Mouse (Mus musculus) thymus, adult 2 months (tissue): ENCODE data around the gene Ssr1. TPM values are rescaled to one million over a fixed set of nuclear protein-coding genes. Genes with fewer than 3 reads are reported as not detected.

Experiments
- DNase-seq: peaks from one replicate; pipeline ENCODE4 v3.0.0; 2021
- H3K27ac ChIP-seq: fragments of 200-500 bp; 2 replicates; pipeline ENCODE4 v1.5.1; 2012; ENCODE audit warnings: low read length, control low read depth; ENCODE audit not compliant: control insufficient read depth, insufficient read depth
- H3K27me3 ChIP-seq: fragments of 200-500 bp; 2 replicates; pipeline ENCODE4 v1.6.1; 2012; ENCODE audit warnings: mild to moderate bottlenecking, low read length, moderate library complexity, mixed read lengths; ENCODE audit not compliant: control insufficient read depth, insufficient read depth
- H3K36me3 ChIP-seq: fragments of 200-500 bp; 2 replicates; pipeline ENCODE4 v1.6.1; 2012; ENCODE audit warnings: mild to moderate bottlenecking, low read length, moderate library complexity; ENCODE audit not compliant: control insufficient read depth, insufficient read depth
- H3K4me1 ChIP-seq: fragments of 200-500 bp; replicated peaks from 2 replicates; pipeline ENCODE4 v1.6.1; 2012; ENCODE audit warnings: low read length; ENCODE audit not compliant: control insufficient read depth, insufficient read depth
- H3K4me3 ChIP-seq: fragments of 200-500 bp; 2 replicates; pipeline ENCODE4 v1.5.1; 2012; ENCODE audit warnings: mild to moderate bottlenecking, low read length, control low read depth, moderate library complexity; ENCODE audit not compliant: control insufficient read depth, insufficient read depth
- CTCF ChIP-seq: fragments of 200-500 bp; IDR thresholded peaks from 2 replicates; pipeline ENCODE4 v1.5.1; 2012; ENCODE audit warnings: mild to moderate bottlenecking, control low read depth, low read length, moderate library complexity, borderline replicate concordance; ENCODE audit not compliant: control insufficient read depth, poor library complexity, insufficient read depth; ENCODE audit errors: extremely low read depth
- POLR2A ChIP-seq: fragments of 200-500 bp; IDR thresholded peaks from 2 replicates; pipeline ENCODE4 v1.6.1; 2012; ENCODE audit warnings: mild to moderate bottlenecking, low read length, control low read depth, moderate library complexity; ENCODE audit not compliant: control insufficient read depth, poor library complexity, insufficient read depth; ENCODE audit errors: extremely low read depth
- WGBS: fragments of 180-500 bp; shearing (Covaris S2); methylation state at CpG from one replicate; pipeline ENCODE4 v1.1.7; 2018; 5-methylcytosine and 5-hydroxymethylcytosine counted together
- polyA plus RNA-seq: library from polyadenylated mRNA; depleted of rRNA; stranded (reverse); fragments of >200 nt; gene quantifications from 2 replicates; pipeline ENCODE4 v1.2.3, GENCODE M21; 2012

The Ssr1 gene
- polyA plus RNA-seq, 1 experiment: 7.2 TPM

DNA sequence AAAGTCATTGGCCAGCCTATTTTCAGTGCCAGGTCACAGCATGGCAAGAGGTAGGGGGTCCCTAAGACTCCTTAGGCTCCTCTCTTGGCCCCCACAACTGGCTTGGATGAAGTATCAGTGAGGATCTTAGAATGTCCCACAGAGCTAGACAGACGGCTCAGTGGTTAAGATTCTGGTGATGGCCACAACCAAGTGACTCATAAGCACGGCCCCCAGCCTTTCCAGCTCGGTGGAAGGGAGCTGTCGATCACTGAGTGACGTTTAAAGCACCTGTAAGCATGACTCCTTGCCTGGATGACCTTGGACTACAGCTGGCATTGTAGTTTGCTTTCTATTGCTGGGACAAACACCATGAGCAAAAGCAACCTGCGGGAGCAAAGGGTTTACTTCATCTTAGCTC, 41.0 kb downstream of the Ssr1 start:
- WGBS: 95% methylated on average over 6 of the region's 6 CpGs
- Histone ChIP-seq H3K27ac (no peak overlapping the region), H3K36me3 (peaks cover 21% of the 10 kb centered on the region), H3K4me3 (no peak overlapping the region), H3K4me1 (no peaks in the 10 kb centered on the region), H3K27me3 (no peaks in the 10 kb centered on the region)
- no peak for DNase-seq
- TF ChIP-seq POLR2A (no peak), CTCF (no peak)

DNA sequence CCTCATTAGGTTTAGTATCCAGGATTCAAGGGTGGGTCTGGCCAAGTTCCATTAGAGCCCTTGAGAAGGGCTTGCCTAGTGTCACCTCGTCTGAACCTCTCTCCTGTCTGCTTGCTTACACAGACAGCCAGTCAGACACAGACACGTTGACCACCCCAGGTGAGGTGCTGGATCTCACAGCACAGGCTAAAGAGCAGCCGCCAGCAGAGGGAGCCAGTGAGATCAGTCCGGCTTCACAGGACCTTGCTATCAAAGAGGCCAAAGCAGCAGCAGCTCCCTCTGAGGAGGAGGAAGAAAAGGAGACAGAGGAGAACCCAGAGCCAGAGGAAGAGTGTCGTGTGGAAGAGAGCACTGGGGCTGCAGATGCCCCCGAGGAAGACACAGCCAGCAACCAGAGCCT, 47.3 kb downstream of the Ssr1 start:
- H3K27ac ChIP-seq: no peak overlapping the region
- H3K27me3 ChIP-seq: no peaks in the 10 kb centered on the region
- WGBS: 38% methylated on average over 6 of the region's 6 CpGs
- peaks cover 30% of the 10 kb centered on the region for H3K36me3 ChIP-seq
- DNase-seq: peak; percentile 81
- no peak overlapping the region for H3K4me3 ChIP-seq
- no peaks in the 10 kb centered on the region; the same call in 1 of the 2 replicates for H3K4me1 ChIP-seq
- TF ChIP-seq POLR2A (no peak), CTCF (peak; percentile 92)

- no peak for TF ChIP-seq CTCF
- TF ChIP-seq POLR2A: no peak
- H3K36me3 ChIP-seq: peaks cover 26% of the 10 kb centered on the region
- DNase-seq: no peak
- H3K4me3 ChIP-seq: no peak overlapping the region
- H3K27ac ChIP-seq: no peak overlapping the region
- no peaks in the 10 kb centered on the region for H3K27me3 ChIP-seq
- H3K4me1 ChIP-seq: no peaks in the 10 kb centered on the region; the same call in 1 of the 2 replicates
- 94% methylated on average over 8 of the region's 8 CpGs for WGBS
These were observed 48.6 kb downstream of the Ssr1 start for GRCm38 (mm10) chr13:37945392-37945791.

GRCm38 (mm10) chr13:37944306-37944705, 49.7 kb downstream of the Ssr1 start:
- H3K36me3 ChIP-seq: peaks cover 15% of the 10 kb centered on the region
- H3K4me3 ChIP-seq: no peak overlapping the region
- 97% methylated on average over 1 of the region's 1 CpGs for WGBS
- TF ChIP-seq POLR2A: no peak
- TF ChIP-seq CTCF: no peak
- DNase-seq: peak; percentile 64
- H3K27ac ChIP-seq: no peak overlapping the region
- H3K4me1 ChIP-seq: no peaks in the 10 kb centered on the region; the same call in 1 of the 2 replicates
- no peaks in the 10 kb centered on the region for H3K27me3 ChIP-seq

DNA sequence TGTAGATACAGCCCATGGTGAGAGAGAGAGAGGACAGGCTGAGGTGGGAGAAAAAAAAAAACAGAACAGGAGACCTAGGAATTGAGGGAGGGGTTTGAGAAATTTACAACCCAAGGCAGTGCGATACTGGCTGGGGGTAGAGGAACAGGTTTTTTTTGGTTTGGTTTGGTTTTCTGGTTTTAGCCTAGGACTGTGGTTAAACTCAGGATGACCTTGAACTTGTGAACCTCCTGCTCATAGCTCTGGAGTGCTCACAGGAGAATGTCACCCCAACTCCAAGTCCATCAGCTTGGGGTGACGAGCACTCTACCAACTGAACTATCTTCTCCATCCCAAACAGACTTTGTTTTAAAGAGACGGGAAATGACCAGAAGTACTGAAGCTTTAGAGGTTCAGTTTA, 50.6 kb downstream of the Ssr1 start:
- H3K27ac ChIP-seq: no peak overlapping the region

GRCm38 (mm10) chr13:37942887-37943331, 51.1 kb downstream of the Ssr1 start:
- H3K4me3 ChIP-seq: no peak overlapping the region
- H3K27me3 ChIP-seq: no peaks in the 10 kb centered on the region
- WGBS: 90% methylated on average over 4 of the region's 4 CpGs
- no peak for DNase-seq
- H3K27ac ChIP-seq: no peak overlapping the region
- no peaks in the 10 kb centered on the region; the same call in 1 of the 2 replicates for H3K4me1 ChIP-seq
- H3K36me3 ChIP-seq: peaks cover 9% of the 10 kb centered on the region
- TF ChIP-seq CTCF: no peak

More for the DNA sequence above, 50.6 kb downstream of the Ssr1 start:
- no peaks in the 10 kb centered on the region for H3K27me3 ChIP-seq
- peaks cover 9% of the 10 kb centered on the region for H3K36me3 ChIP-seq
- H3K4me3 ChIP-seq: no peak overlapping the region
- 96% methylated on average over 3 of the region's 3 CpGs for WGBS
- no peaks in the 10 kb centered on the region; the same call in 1 of the 2 replicates for H3K4me1 ChIP-seq
- TF ChIP-seq POLR2A (no peak), CTCF (no peak)
- no peak for DNase-seq
